Mouse (Mus musculus) myocyte (in vitro differentiated cells): ENCODE measurements around the gene Phactr4. TPM values are rescaled to one million over a fixed set of nuclear protein-coding genes. Genes with fewer than 3 reads are reported as not detected.

Experiments
- H3K27me3 ChIP-seq: one replicate; pipeline ENCODE4 v1.6.1; 2011; ENCODE audit not compliant: control insufficient read depth, insufficient read depth, insufficient read length
- H3K36me3 ChIP-seq: one replicate; pipeline ENCODE4 v1.6.1; 2011; ENCODE audit not compliant: control insufficient read depth, insufficient read depth
- H3K4me2 ChIP-seq: one replicate; pipeline ENCODE4 v1.6.1; 2011; ENCODE audit warnings: low read depth, control low read depth
- H3K4me3 ChIP-seq: one replicate; pipeline ENCODE4 v1.5.1; 2011; ENCODE audit warnings: mild to moderate bottlenecking, control low read depth, moderate library complexity
- H3K79me2 ChIP-seq: one replicate; pipeline ENCODE4 v1.6.1; 2011; ENCODE audit not compliant: control insufficient read depth, insufficient read depth
- H3ac ChIP-seq: one replicate; pipeline ENCODE4 v1.6.1; 2011; ENCODE audit not compliant: control insufficient read depth, insufficient read length
- CEBPB ChIP-seq: IDR thresholded peaks from 2 replicates; pipeline ENCODE4 v1.6.1; 2011; ENCODE audit warnings: mild to moderate bottlenecking, moderate library complexity; ENCODE audit not compliant: poor library complexity, insufficient read depth, severe bottlenecking
- E2F4 ChIP-seq: IDR thresholded peaks from one replicate; pipeline ENCODE4 v1.6.1; 2011; ENCODE audit warnings: mild to moderate bottlenecking, control low read depth, moderate library complexity; ENCODE audit not compliant: insufficient read depth
- MAX ChIP-seq: IDR thresholded peaks from one replicate; pipeline ENCODE4 v1.6.1; 2011; ENCODE audit warnings: low read depth, mild to moderate bottlenecking, control low read depth
- MYOD1 ChIP-seq, 3 experiments: IDR thresholded peaks; one replicate each; pipeline ENCODE4 v1.6.1; 2011; ENCODE audit warnings: control low read depth in 2 of 3, low read depth in 2 of 3, mild to moderate bottlenecking in 2 of 3, moderate library complexity in 1 of 3; ENCODE audit not compliant: insufficient read length in 2 of 3, control insufficient read depth in 1 of 3
- MYOG ChIP-seq, 3 experiments: IDR thresholded peaks; one replicate each; pipeline ENCODE4 v1.6.1; 2011; ENCODE audit warnings: control low read depth in 2 of 3, low read depth in 2 of 3, mild to moderate bottlenecking in 2 of 3; ENCODE audit not compliant: insufficient read length in 2 of 3, control insufficient read depth in 1 of 3, insufficient read depth in 1 of 3
- POLR2A ChIP-seq: IDR thresholded peaks from one replicate; pipeline ENCODE4 v1.6.1; 2011; ENCODE audit warnings: low read depth, mild to moderate bottlenecking, control low read depth, moderate library complexity; ENCODE audit not compliant: insufficient read length
- POLR2AphosphoS2 ChIP-seq: IDR thresholded peaks from one replicate; pipeline ENCODE4 v1.6.1; 2011; ENCODE audit warnings: low read depth, control low read depth; ENCODE audit not compliant: insufficient read length
- REST ChIP-seq: IDR thresholded peaks from one replicate; pipeline ENCODE4 v1.6.1; 2011; ENCODE audit warnings: mild to moderate bottlenecking, control low read depth, moderate library complexity; ENCODE audit not compliant: insufficient read depth, insufficient read length
- SRF ChIP-seq: IDR thresholded peaks from one replicate; pipeline ENCODE4 v1.6.1; 2011; ENCODE audit warnings: low read depth; ENCODE audit not compliant: control insufficient read depth, insufficient read length
- TCF12 ChIP-seq: IDR thresholded peaks from one replicate; pipeline ENCODE4 v1.6.1; 2011; ENCODE audit warnings: mild to moderate bottlenecking, control low read depth; ENCODE audit not compliant: poor library complexity, insufficient read depth, severe bottlenecking
- TCF3 ChIP-seq: IDR thresholded peaks from one replicate; pipeline ENCODE4 v1.6.1; 2011; ENCODE audit warnings: low read depth, control low read depth; ENCODE audit not compliant: insufficient read length
- USF1 ChIP-seq: IDR thresholded peaks from one replicate; pipeline ENCODE4 v1.6.1; 2011; ENCODE audit warnings: low read depth, mild to moderate bottlenecking, control low read depth, moderate library complexity
- polyA plus RNA-seq: library from polyadenylated mRNA; unstranded; fragments of >200 nt; fragmentation: generic; extraction: Trizol; gene quantifications from one replicate; pipeline ENCODE4 v1.2.1, GENCODE M21; 2012; ENCODE audit warnings: missing spikeins

The Phactr4 gene
- polyA plus RNA-seq, 1 experiment, result 15.8 TPM

GRCm38 (mm10) chr4:132346661-132347060, 75.6 kb downstream of the Phactr4 start:
- Histone ChIP-seq H3ac (no peak overlapping the region), H3K79me2 (peaks cover 42% of the 10 kb centered on the region), H3K27me3 (no peaks in the 10 kb centered on the region), H3K4me3 (no peak overlapping the region), H3K4me2 (no peak overlapping the region), H3K36me3 (peaks cover 4% of the 10 kb centered on the region)
- TF ChIP-seq SRF (no peak), REST (no peak), MYOD1 (IDR thresholded peaks at IDR 0.05; ENCODE audit: control insufficient read depth in 1 of 3, insufficient read length in 2 of 3, low read depth in 2 of 3) (no peak), TCF12 (no peak), POLR2AphosphoS2 (no peak), E2F4 (no peak), MYOG (IDR thresholded peaks at IDR 0.05; ENCODE audit: control insufficient read depth in 1 of 3, insufficient read depth in 1 of 3, insufficient read length in 2 of 3, low read depth in 2 of 3) (no peak), TCF3 (no peak)

- no peak for TF ChIP-seq REST
- TF ChIP-seq SRF, result no peak
- no peak for TF ChIP-seq E2F4
- no peak for TF ChIP-seq POLR2AphosphoS2
- no peak for TF ChIP-seq MYOD1 (IDR thresholded peaks at IDR 0.05; ENCODE audit: control insufficient read depth in 1 of 3, insufficient read length in 2 of 3, low read depth in 2 of 3)
- TF ChIP-seq MYOG (IDR thresholded peaks at IDR 0.05; ENCODE audit: control insufficient read depth in 1 of 3, insufficient read depth in 1 of 3, insufficient read length in 2 of 3, low read depth in 2 of 3), result no peak
- no peak for TF ChIP-seq TCF12
- TF ChIP-seq POLR2A, result no peak
- no peak for TF ChIP-seq CEBPB
- no peak for TF ChIP-seq MAX
- TF ChIP-seq TCF3, result no peak
- no peak for TF ChIP-seq USF1
- Histone ChIP-seq H3K27me3 (no peaks in the 10 kb centered on the region), H3K4me3 (no peak overlapping the region), H3K36me3 (peaks cover 4% of the 10 kb centered on the region), H3K79me2 (peaks cover 42% of the 10 kb centered on the region), H3K4me2 (no peak overlapping the region), H3ac (no peak overlapping the region)
These were observed 76.0 kb downstream of the Phactr4 start for GRCm38 (mm10) chr4:132346261-132346660.

- Histone ChIP-seq H3K36me3 (peaks cover 2% of the 10 kb centered on the region), H3K27me3 (no peaks in the 10 kb centered on the region), H3K4me3 (peak overlapping the region; percentile 78), H3ac (peak overlapping the region; percentile 59), H3K4me2 (peak overlapping the region; percentile 14), H3K79me2 (peaks cover 43% of the 10 kb centered on the region)
- TF ChIP-seq MYOD1 (IDR thresholded peaks at IDR 0.05; ENCODE audit: control insufficient read depth in 1 of 3, insufficient read length in 2 of 3, low read depth in 2 of 3) (no peak), REST (no peak), MYOG (IDR thresholded peaks at IDR 0.05; ENCODE audit: control insufficient read depth in 1 of 3, insufficient read depth in 1 of 3, insufficient read length in 2 of 3, low read depth in 2 of 3) (no peak), USF1 (no peak), E2F4 (no peak), CEBPB (no peak), SRF (no peak), POLR2AphosphoS2 (no peak), MAX (no peak), TCF3 (no peak), POLR2A (no peak), TCF12 (no peak)
These were observed 76.5 kb downstream of the Phactr4 start for GRCm38 (mm10) chr4:132345843-132346212.

GRCm38 (mm10) chr4:132345135-132345842, 77.0 kb downstream of the Phactr4 start:
- H3K36me3 ChIP-seq, result no peaks in the 10 kb centered on the region
- H3K4me2 ChIP-seq, result peak overlapping the region; percentile 95
- TF ChIP-seq MYOD1 (IDR thresholded peaks at IDR 0.05; ENCODE audit: control insufficient read depth in 1 of 3, insufficient read length in 2 of 3, low read depth in 2 of 3) (peak in 1 of 3 experiments; percentile 38), POLR2A (peak; percentile 89), POLR2AphosphoS2 (peak; percentile 93), E2F4 (peak; percentile 95), MAX (no peak), MYOG (IDR thresholded peaks at IDR 0.05; ENCODE audit: control insufficient read depth in 1 of 3, insufficient read depth in 1 of 3, insufficient read length in 2 of 3, low read depth in 2 of 3) (peak in 1 of 3 experiments; percentile 3), TCF12 (no peak)
- H3K27me3 ChIP-seq, result no peaks in the 10 kb centered on the region
- peak overlapping the region; percentile 78 for H3K4me3 ChIP-seq
- H3K79me2 ChIP-seq, result peaks cover 49% of the 10 kb centered on the region
- H3ac ChIP-seq, result peak overlapping the region; percentile 59
